Mouse (Mus musculus) hematopoietic multipotent progenitor cell, adult 10-12 weeks (in vitro differentiated cells): ENCODE measurements around the gene Fam169b. TPM values are rescaled to one million over a fixed set of nuclear protein-coding genes. Genes with fewer than 3 reads are reported as not detected.

Experiments
- polyA plus RNA-seq: library from polyadenylated mRNA; stranded (reverse); fragments of >175 nt; gene quantifications from 2 replicates; pipeline ENCODE4 v1.2.3, GENCODE M21; 2012; ENCODE audit warnings: low replicate concordance

Gene Fam169b
- 8.4 and 10.5 TPM in 2 replicates for polyA plus RNA-seq

GRCm38 (mm10) chr7:68273515-68273914 is at the start of gene Fam169b:
Gene Fam169b (plus strand): TSS chr7:68273839.

GRCm38 (mm10) chr7:68264028-68264453 is 9.6 kb upstream of the Fam169b start, which contains the start of gene Pgpep1l:
Gene Pgpep1l (minus strand): TSS chr7:68264233.

Other genes starting within 250 kb of the Fam169b start
- 0.17 TPM in 1 of 2 replicates, not detected in the other for gene Pgpep1l, start 9.6 kb upstream of the Fam169b start, polyA plus RNA-seq